ENCODE assay signal across 19 mouse cellular contexts in the genomic region with DNA sequence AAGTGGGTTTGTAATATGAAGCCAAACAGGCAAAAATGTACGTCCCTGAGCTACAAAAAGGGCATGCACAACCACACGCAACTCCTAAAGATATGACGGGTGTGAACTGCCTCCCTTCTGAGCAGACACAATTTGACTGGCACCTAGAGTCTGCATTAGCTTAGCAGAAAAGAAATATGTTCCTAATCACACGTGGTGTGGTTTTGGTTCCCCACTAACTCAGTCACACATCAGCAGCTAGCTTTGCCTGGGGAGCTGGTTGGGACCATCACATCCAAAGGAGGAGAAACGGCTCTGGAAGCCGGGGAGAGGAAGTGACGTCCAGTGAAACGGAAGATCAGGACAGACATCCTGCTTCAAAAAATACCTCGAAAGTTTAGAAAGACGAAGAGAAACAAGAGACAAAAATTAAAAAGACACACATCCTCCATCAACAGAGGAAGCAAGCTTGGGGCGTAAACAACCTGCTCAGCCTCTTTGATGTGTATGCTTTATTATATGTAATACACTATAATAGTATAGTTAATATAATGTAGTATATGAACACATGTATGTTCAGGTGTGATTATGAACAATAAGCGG. TPM values are rescaled to one million over a fixed set of nuclear protein-coding genes. Genes with fewer than 3 reads are reported as not detected.
DNase-seq lines count a peak whose midpoint lies in the region; ATAC-seq and TF ChIP-seq lines count a peak whose summit lies in the region.
"Had no signal": no experiment of that assay in that cellular context is flagged by ENCODE, and none has a peak within 500 bp of the region (broad histone marks: within the 10 kb centered on the region; RNA-seq: fewer than 3 reads in every experiment).

No protein-coding gene starts in this region.

- DNase-seq in embryonic facial prominence, embryonic 10.5 days (ENCODE audit: low spot score), result no peak
- no peak for DNase-seq in thymus, adult 2 months
- DNase-seq in thymus, postnatal 4 days, result no peak
- DNase-seq in layer of hippocampus, adult 8-10 months (ENCODE audit: low spot score in 2 of 2), result no peak
- no peak for DNase-seq in left cerebral cortex, postnatal 36 days (ENCODE audit: low spot score in 2 of 2)
- DNase-seq in left cerebral cortex, postnatal 14 days (ENCODE audit: low spot score in 2 of 2), result no peak
- DNase-seq: adrenal gland, postnatal 14 days; cerebellum, postnatal 36 days; gastrocnemius, postnatal 10 days; layer of hippocampus, adult 9-11 months; right cerebral cortex, postnatal 14 days had no signal

- no peak overlapping the region for H3K9ac ChIP-seq in embryonic facial prominence, embryonic 13.5 days
- no peak overlapping the region for H3K9ac ChIP-seq in limb, embryonic 12.5 days (replicated peaks)

- no peaks in the 10 kb centered on the region for H3K9me3 ChIP-seq in embryonic facial prominence, embryonic 13.5 days
- no peaks in the 10 kb centered on the region for H3K9me3 ChIP-seq in embryonic facial prominence, embryonic 10.5 days
- peaks cover 5% of the 10 kb centered on the region; the same call in 1 of the 2 replicates for H3K9me3 ChIP-seq in limb, embryonic 12.5 days
- H3K9me3 ChIP-seq: G1E; hindbrain, embryonic 10.5 days had no signal

- peak overlapping the region; percentile 12; the same call in 1 of the 2 replicates for H3K4me2 ChIP-seq in embryonic facial prominence, embryonic 13.5 days
- 0 out of 2 replicates have a peak overlapping the region, but pooled peaks have one; percentile 26 for H3K4me2 ChIP-seq in limb, embryonic 12.5 days
- H3K4me2 ChIP-seq: heart, embryonic 11.5 days had no signal

- TF ChIP-seq POLR2A in thymus, adult 2 months (IDR thresholded peaks at IDR 0.05; ENCODE audit: control insufficient read depth, extremely low read depth, insufficient read depth, low read length, poor library complexity), result no peak

- H3K36me3 ChIP-seq in embryonic facial prominence, embryonic 13.5 days, result no peaks in the 10 kb centered on the region
- H3K36me3 ChIP-seq in embryonic facial prominence, embryonic 10.5 days (replicated peaks), result no peaks in the 10 kb centered on the region
- H3K36me3 ChIP-seq in thymus, adult 2 months (ENCODE audit: control insufficient read depth, insufficient read depth, low read length), result no peaks in the 10 kb centered on the region
- no peaks in the 10 kb centered on the region for H3K36me3 ChIP-seq in limb, embryonic 12.5 days
- H3K36me3 ChIP-seq: hindbrain, embryonic 10.5 days had no signal

- no peak for TF ChIP-seq CTCF in thymus, adult 2 months (IDR thresholded peaks at IDR 0.05; ENCODE audit: borderline replicate concordance, control insufficient read depth, extremely low read depth, insufficient read depth, low read length, poor library complexity)

- peaks cover 13% of the 10 kb centered on the region for H3K4me1 ChIP-seq in embryonic facial prominence, embryonic 13.5 days
- H3K4me1 ChIP-seq in embryonic facial prominence, embryonic 10.5 days, result peaks cover 6% of the 10 kb centered on the region; the same call in 1 of the 2 replicates
- H3K4me1 ChIP-seq in thymus, adult 2 months (replicated peaks; ENCODE audit: control insufficient read depth, insufficient read depth, low read length), result peaks cover 7% of the 10 kb centered on the region
- peaks cover 34% of the 10 kb centered on the region for H3K4me1 ChIP-seq in limb, embryonic 12.5 days (replicated peaks)

- H3K27ac ChIP-seq in embryonic facial prominence, embryonic 13.5 days, result no peak overlapping the region
- no peak overlapping the region for H3K27ac ChIP-seq in embryonic facial prominence, embryonic 10.5 days (replicated peaks)
- peak overlapping the region; percentile 47; the same call in 1 of the 2 replicates for H3K27ac ChIP-seq in thymus, adult 2 months (ENCODE audit: control insufficient read depth, insufficient read depth, low read length)
- H3K27ac ChIP-seq in limb, embryonic 12.5 days, result peak overlapping the region; percentile 29; the same call in 1 of the 2 replicates
- H3K27ac ChIP-seq: hindbrain, embryonic 10.5 days; macrophage had no signal

- no peak for ATAC-seq in embryonic facial prominence, embryonic 13.5 days (ENCODE audit: insufficient number of reproducible peaks, insufficient read depth, low FRiP score, low TSS enrichment, low read depth)
- no peak for ATAC-seq in limb, embryonic 12.5 days (ENCODE audit: insufficient number of reproducible peaks, insufficient read depth, low FRiP score, low TSS enrichment, low read depth)
- ATAC-seq: forebrain, embryonic 16.5 days; intestine, embryonic 16.5 days had no signal

- intact Hi-C loops in left cerebral cortex, postnatal 36 days (cut with DNase I), result no loop called here
- intact Hi-C loops in left cerebral cortex, postnatal 14 days (cut with DNase I), result no loop called here

- H3K27me3 ChIP-seq in embryonic facial prominence, embryonic 13.5 days, result no peaks in the 10 kb centered on the region
- H3K27me3 ChIP-seq in embryonic facial prominence, embryonic 10.5 days (replicated peaks; ENCODE audit: low read depth, poor library complexity, severe bottlenecking), result no peaks in the 10 kb centered on the region
- H3K27me3 ChIP-seq in thymus, adult 2 months (ENCODE audit: control insufficient read depth, insufficient read depth, low read length), result no peaks in the 10 kb centered on the region
- peaks cover 7% of the 10 kb centered on the region; the same call in 1 of the 2 replicates for H3K27me3 ChIP-seq in limb, embryonic 12.5 days

- no peak overlapping the region for H3K4me3 ChIP-seq in embryonic facial prominence, embryonic 13.5 days
- no peak overlapping the region for H3K4me3 ChIP-seq in embryonic facial prominence, embryonic 10.5 days
- H3K4me3 ChIP-seq in thymus, adult 2 months (ENCODE audit: control insufficient read depth, insufficient read depth, low read length), result peak overlapping the region; percentile 21; the same call in 1 of the 2 replicates
- no peak overlapping the region for H3K4me3 ChIP-seq in limb, embryonic 12.5 days (replicated peaks)
- H3K4me3 ChIP-seq: hindbrain, embryonic 10.5 days had no signal

- 50% methylated on average over 12 of the region's 12 CpGs for WGBS in embryonic facial prominence, embryonic 13.5 days
- 84% methylated on average over 12 of the region's 12 CpGs for WGBS in embryonic facial prominence, embryonic 10.5 days
- WGBS in thymus, adult 2 months, result 48% methylated on average over 12 of the region's 12 CpGs
- WGBS in limb, embryonic 12.5 days, result 40% methylated on average over 12 of the region's 12 CpGs

RNA-seq across cellular contexts. Expression of a gene that starts 37.9 kb away (rescaled TPM):
- 111 and 114 TPM in 2 replicates for polyA plus RNA-seq in embryonic facial prominence, embryonic 13.5 days (2015; fragmentation: Nextera tagmentation; extraction: Ambion mirVana)
- polyA plus RNA-seq in embryonic facial prominence, embryonic 10.5 days (2016; fragmentation: Nextera tagmentation; extraction: Ambion mirVana), result 70.2 and 80.1 TPM in 2 replicates
- 38.1 and 43.0 TPM in 2 replicates for polyA plus RNA-seq in thymus, adult 2 months (2012; rRNA removed)
- 107 and 109 TPM in 2 replicates for polyA plus RNA-seq in limb, embryonic 12.5 days (2016; fragmentation: Nextera tagmentation; extraction: Ambion mirVana)
- total RNA-seq in layer of hippocampus, adult 8-10 months (2022), result 10 to 100 TPM; 35.4 to 39.7 (median 38.1) TPM
- total RNA-seq in left cerebral cortex, postnatal 36 days (2021), result 10 to 100 TPM; 29.8 to 33.3 TPM
- 10 to 100 TPM; 42.1 to 46.1 TPM for total RNA-seq in left cerebral cortex, postnatal 14 days (2021)

Comparison
In these comparisons a context has a peak if more than half of its experiments do, and no peak if none do; other contexts are left out.
1. H3K27ac ChIP-seq: peak in thymus, adult 2 months (single experiment) and limb, embryonic 12.5 days (single experiment); none in embryonic facial prominence, embryonic 13.5 days (single experiment) and embryonic facial prominence, embryonic 10.5 days (single experiment).